Mouse (Mus musculus) limb, embryonic 12.5 days (tissue): ENCODE measurements around the gene R3hdm1. TPM values are rescaled to one million over a fixed set of nuclear protein-coding genes. Genes with fewer than 3 reads are reported as not detected.
A peak's percentile ranks its signal among the peaks of the same experiment; 100 is the strongest.
"Not testable (repeated sequence)": the region's sequence is repeated elsewhere in the genome, so short reads cannot be mapped to it uniquely, and the experiment has no call there.

Experiments
- ATAC-seq: fragments of 200-750 bp; cut with Nextera tagmentation; 2 replicates; pipeline ENCODE4 v1.8.0; 2017; ENCODE audit warnings: low read depth, moderate TSS enrichment; ENCODE audit not compliant: insufficient number of reproducible peaks, insufficient read depth, low FRiP score, low TSS enrichment
- H3K27ac ChIP-seq: fragments of 300-500 bp; sonication (generic); 2 replicates; pipeline ENCODE4 v1.5.1; 2016; ENCODE audit warnings: mild to moderate bottlenecking, moderate library complexity
- H3K27me3 ChIP-seq: fragments of 300-500 bp; sonication (generic); 2 replicates; pipeline ENCODE4 v1.6.1; 2016; ENCODE audit warnings: mild to moderate bottlenecking, moderate library complexity
- H3K36me3 ChIP-seq: fragments of 300-500 bp; sonication (generic); 2 replicates; pipeline ENCODE4 v1.6.1; 2016; ENCODE audit warnings: mild to moderate bottlenecking, moderate library complexity
- H3K4me1 ChIP-seq: fragments of 300-500 bp; sonication (generic); replicated peaks from 2 replicates; pipeline ENCODE4 v1.6.1; 2016
- H3K4me2 ChIP-seq: fragments of 300-500 bp; sonication (generic); 2 replicates; pipeline ENCODE4 v1.6.1; 2016; ENCODE audit warnings: mild to moderate bottlenecking, moderate library complexity
- H3K4me3 ChIP-seq: fragments of 300-500 bp; sonication (generic); replicated peaks from 2 replicates; pipeline ENCODE4 v1.5.1; 2016; ENCODE audit warnings: mild to moderate bottlenecking
- H3K9ac ChIP-seq: fragments of 300-500 bp; sonication (generic); replicated peaks from 2 replicates; pipeline ENCODE4 v1.6.1; 2016; ENCODE audit warnings: mild to moderate bottlenecking, moderate library complexity
- H3K9me3 ChIP-seq: fragments of 300-500 bp; sonication (generic); 2 replicates; pipeline ENCODE4 v1.6.1; 2016; ENCODE audit warnings: mild to moderate bottlenecking, moderate library complexity
- WGBS: fragments of 180-500 bp; shearing (Covaris S2); methylation state at CpG from one replicate; pipeline ENCODE4 v1.1.7; 2016; 5-methylcytosine and 5-hydroxymethylcytosine counted together
- polyA plus RNA-seq: library from polyadenylated mRNA; unstranded; fragments of >200 nt; fragmentation: Nextera tagmentation; extraction: Ambion mirVana; gene quantifications from 2 replicates; pipeline ENCODE4 v1.2.1, GENCODE M21; 2016

The R3hdm1 gene
- polyA plus RNA-seq, 1 experiment from 2014 or later, result 75.5 TPM

- H3K4me3 ChIP-seq, result peak within 1 kb of the TSS; percentile 71
- H3K4me1 ChIP-seq, result peaks cover 8% of the 10 kb centered on the region
- H3K9me3 ChIP-seq, result no peaks in the 10 kb centered on the region
- no peaks in the 10 kb centered on the region for H3K27me3 ChIP-seq
- H3K4me2 ChIP-seq, result peak within 1 kb of the TSS; percentile 87
- H3K36me3 ChIP-seq, result peaks cover 10% of the 10 kb centered on the region; the same call in 1 of the 2 replicates
- peak within 1 kb of the TSS; percentile 81 for H3K9ac ChIP-seq
- WGBS, result 10% methylated on average over 10 of the region's 10 CpGs
- ATAC-seq, result peak; percentile 8; the same call in 1 of the 2 replicates
- peak within 1 kb of the TSS; percentile 87 for H3K27ac ChIP-seq
Measured at GRCm38 (mm10) chr1:128243627-128243995, 140.5 kb downstream of the R3hdm1 start, which contains the start of gene Ubxn4. Gene Ubxn4 (plus strand): TSS chr1:128243964.

- Histone ChIP-seq H3K36me3 (peaks cover 6% of the 10 kb centered on the region; the same call in 1 of the 2 replicates), H3K27me3 (no peaks in the 10 kb centered on the region), H3K4me2 (peak overlapping the region; percentile 87), H3K27ac (peak overlapping the region; percentile 87), H3K9ac (peak overlapping the region; percentile 81), H3K4me1 (peaks cover 8% of the 10 kb centered on the region), H3K4me3 (peak overlapping the region; percentile 71), H3K9me3 (no peaks in the 10 kb centered on the region)
- under 1% methylated on average over 70 of the region's 71 CpGs for WGBS
- ATAC-seq, result peak; percentile 96
Measured at GRCm38 (mm10) chr1:128243996-128244726, 141.1 kb downstream of the R3hdm1 start.

GRCm38 (mm10) chr1:128244727-128245355 is 141.7 kb downstream of the R3hdm1 start:
- Histone ChIP-seq H3K27me3 (no peaks in the 10 kb centered on the region), H3K36me3 (no peaks in the 10 kb centered on the region; the same call in 1 of the 2 replicates), H3K4me1 (peaks cover 8% of the 10 kb centered on the region), H3K9me3 (no peaks in the 10 kb centered on the region), H3K4me2 (peak overlapping the region; percentile 87), H3K27ac (peak overlapping the region; percentile 87), H3K4me3 (peak overlapping the region; percentile 71), H3K9ac (peak overlapping the region; percentile 81)
- 2% methylated on average over 19 of the region's 19 CpGs for WGBS
- ATAC-seq, result peak; percentile 71

- not testable (repeated sequence) for H3K9me3 ChIP-seq, H3K4me3 ChIP-seq, H3K27me3 ChIP-seq, H3K9ac ChIP-seq, ATAC-seq, H3K27ac ChIP-seq, H3K4me1 ChIP-seq, H3K4me2 ChIP-seq
- peaks cover 87% of the 10 kb centered on the region for H3K36me3 ChIP-seq
- WGBS, result 73% methylated on average over 7 of the region's 7 CpGs
Measured at GRCm38 (mm10) chr1:128267061-128267460, 164.0 kb downstream of the R3hdm1 start.

- Histone ChIP-seq H3K9ac (no peak overlapping the region), H3K27me3 (no peaks in the 10 kb centered on the region), H3K9me3 (no peaks in the 10 kb centered on the region), H3K36me3 (peaks cover 90% of the 10 kb centered on the region), H3K4me2 (no peak overlapping the region), H3K4me3 (no peak overlapping the region), H3K4me1 (no peaks in the 10 kb centered on the region), H3K27ac (no peak overlapping the region)
- no peak for ATAC-seq
- WGBS, result 94% methylated on average over 3 of the region's 3 CpGs
Measured at GRCm38 (mm10) chr1:128270731-128271130, 167.6 kb downstream of the R3hdm1 start.

GRCm38 (mm10) chr1:128275908-128276307 is 172.8 kb downstream of the R3hdm1 start:
- H3K36me3 ChIP-seq, result peaks cover 90% of the 10 kb centered on the region
- no peak for ATAC-seq
- no peak overlapping the region for H3K27ac ChIP-seq
- no peak overlapping the region for H3K4me3 ChIP-seq
- no peaks in the 10 kb centered on the region for H3K9me3 ChIP-seq
- WGBS, result 85% methylated on average over 1 of the region's 1 CpGs
- H3K9ac ChIP-seq, result no peak overlapping the region
- no peaks in the 10 kb centered on the region for H3K4me1 ChIP-seq
- no peak overlapping the region for H3K4me2 ChIP-seq
- no peaks in the 10 kb centered on the region for H3K27me3 ChIP-seq

GRCm38 (mm10) chr1:128278563-128278962 is 175.5 kb downstream of the R3hdm1 start:
- Histone ChIP-seq H3K4me1 (no peaks in the 10 kb centered on the region), H3K4me3 (no peak overlapping the region), H3K27me3 (no peaks in the 10 kb centered on the region), H3K9me3 (no peaks in the 10 kb centered on the region), H3K9ac (no peak overlapping the region), H3K36me3 (peaks cover 77% of the 10 kb centered on the region), H3K4me2 (no peak overlapping the region), H3K27ac (no peak overlapping the region)
- 94% methylated on average over 3 of the region's 3 CpGs for WGBS
- no peak for ATAC-seq

GRCm38 (mm10) chr1:128281753-128282152 is 178.7 kb downstream of the R3hdm1 start:
- Histone ChIP-seq H3K27ac (no peak overlapping the region), H3K4me1 (no peaks in the 10 kb centered on the region), H3K4me3 (no peak overlapping the region), H3K27me3 (no peaks in the 10 kb centered on the region), H3K4me2 (no peak overlapping the region), H3K36me3 (peaks cover 50% of the 10 kb centered on the region), H3K9ac (no peak overlapping the region), H3K9me3 (no peaks in the 10 kb centered on the region)
- no peak for ATAC-seq
- WGBS, result 93% methylated on average over 3 of the region's 3 CpGs

- 95% methylated on average over 3 of the region's 3 CpGs for WGBS
- H3K27ac ChIP-seq, result no peak overlapping the region
Measured at GRCm38 (mm10) chr1:128282924-128283323, 179.8 kb downstream of the R3hdm1 start.

GRCm38 (mm10) chr1:128284157-128284690 is 181.1 kb downstream of the R3hdm1 start:
- no peak overlapping the region for H3K4me2 ChIP-seq
- H3K36me3 ChIP-seq, result peaks cover 25% of the 10 kb centered on the region
- no peak overlapping the region for H3K27ac ChIP-seq
- no peaks in the 10 kb centered on the region for H3K9me3 ChIP-seq
- H3K4me1 ChIP-seq, result no peaks in the 10 kb centered on the region
- 77% methylated on average over 8 of the region's 8 CpGs for WGBS
- no peak overlapping the region for H3K4me3 ChIP-seq
- no peaks in the 10 kb centered on the region for H3K27me3 ChIP-seq
- no peak overlapping the region for H3K9ac ChIP-seq
- ATAC-seq, result no peak

More at GRCm38 (mm10) chr1:128282924-128283323, 179.8 kb downstream of the R3hdm1 start:
- no peak overlapping the region for H3K4me2 ChIP-seq
- H3K4me1 ChIP-seq, result no peaks in the 10 kb centered on the region
- no peak overlapping the region for H3K4me3 ChIP-seq
- no peaks in the 10 kb centered on the region for H3K9me3 ChIP-seq
- H3K27me3 ChIP-seq, result no peaks in the 10 kb centered on the region
- peaks cover 38% of the 10 kb centered on the region for H3K36me3 ChIP-seq
- no peak for ATAC-seq
- no peak overlapping the region for H3K9ac ChIP-seq

- peaks cover 16% of the 10 kb centered on the region for H3K36me3 ChIP-seq
- no peak overlapping the region for H3K27ac ChIP-seq
- H3K4me3 ChIP-seq, result no peak overlapping the region
- H3K9me3 ChIP-seq, result no peaks in the 10 kb centered on the region
- H3K9ac ChIP-seq, result no peak overlapping the region
- H3K27me3 ChIP-seq, result no peaks in the 10 kb centered on the region
- ATAC-seq, result no peak
- 92% methylated on average over 9 of the region's 9 CpGs for WGBS
- H3K4me2 ChIP-seq, result no peak overlapping the region
- H3K4me1 ChIP-seq, result no peaks in the 10 kb centered on the region
Measured at GRCm38 (mm10) chr1:128285136-128285535, 182.0 kb downstream of the R3hdm1 start.
